Mouse (Mus musculus): ENCODE results near the gene Bub3. TPM values are rescaled to one million over a fixed set of nuclear protein-coding genes. Genes with fewer than 3 reads are reported as not detected.

The Bub3 gene
- polyA plus RNA-seq, 1 experiment from 2014 or later = 92.6 TPM

DNA sequence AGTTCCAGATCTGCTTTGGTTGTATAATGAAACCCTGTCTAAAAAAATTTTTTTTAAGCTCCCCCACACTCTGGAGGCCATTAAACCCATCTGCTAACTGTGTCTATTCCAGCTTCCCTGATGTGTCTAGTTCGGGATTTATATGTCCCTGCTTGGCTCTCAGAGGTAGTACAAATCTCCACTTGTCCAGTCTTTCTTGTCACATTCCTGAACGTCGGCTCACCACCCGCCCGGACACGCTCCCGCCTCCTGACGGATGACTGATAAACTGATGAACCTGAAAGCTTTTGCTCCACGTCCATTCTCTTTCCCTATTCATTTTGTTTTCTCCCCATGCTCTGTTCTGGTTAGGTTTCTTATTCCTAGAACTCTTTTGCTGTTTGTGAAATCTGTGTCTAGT is 22.2 kb downstream of the Bub3 start:
- no peak overlapping the region for H3K4me2 ChIP-seq (replicated peaks; ENCODE audit: low read depth, low read length)
- no peaks in the 10 kb centered on the region for H3K27me3 ChIP-seq (replicated peaks; ENCODE audit: insufficient read depth, low read length)
- no peaks in the 10 kb centered on the region for H3K4me1 ChIP-seq (ENCODE audit: insufficient read depth, low read depth, low read length)
- no peaks in the 10 kb centered on the region for H3K9me3 ChIP-seq (ENCODE audit: low read length)
- H3K9ac ChIP-seq (replicated peaks; ENCODE audit: low read depth) = no peak overlapping the region
- DNase-seq (ENCODE audit: low spot score) = no peak
- WGBS = 22% methylated on average over 9 of the region's 9 CpGs
- no peak for ATAC-seq
- no peaks in the 10 kb centered on the region for H3K36me3 ChIP-seq (ENCODE audit: insufficient read depth, low read length)
- no peak overlapping the region for H3K27ac ChIP-seq (ENCODE audit: low read length)
- TF ChIP-seq EP300 (IDR thresholded peaks at IDR 0.05) = no peak
- TF ChIP-seq CTCF (IDR thresholded peaks at IDR 0.05) = no peak
- H3K4me3 ChIP-seq (ENCODE audit: low read depth, low read length) = no peak overlapping the region

DNA sequence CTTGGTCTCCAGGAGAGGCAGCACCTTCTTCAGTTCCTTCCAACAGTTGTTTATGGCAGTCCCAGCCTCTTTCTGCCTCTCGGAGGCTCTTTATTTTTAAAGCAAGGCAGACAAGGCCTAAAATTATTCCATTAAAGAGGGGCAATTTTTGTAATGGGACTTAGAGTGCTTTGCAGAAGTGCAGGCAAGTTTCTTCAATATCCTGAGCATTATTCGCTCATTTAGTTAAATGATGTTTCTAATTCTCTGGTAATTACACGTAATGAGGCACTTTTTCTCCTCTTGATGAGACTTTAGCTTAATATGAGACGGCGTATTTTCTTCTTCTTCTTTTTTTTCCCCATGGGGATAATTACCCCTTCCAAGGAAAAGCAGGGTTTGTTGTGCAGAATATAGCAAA is 25.5 kb downstream of the Bub3 start:
- TF ChIP-seq CTCF (IDR thresholded peaks at IDR 0.05) = no peak
- TF ChIP-seq EP300 (IDR thresholded peaks at IDR 0.05) = no peak
- H3K9me3 ChIP-seq (ENCODE audit: low read length) = no peaks in the 10 kb centered on the region
- H3K27ac ChIP-seq (ENCODE audit: low read length) = no peak overlapping the region
- H3K4me1 ChIP-seq (ENCODE audit: insufficient read depth, low read depth, low read length) = no peaks in the 10 kb centered on the region
- H3K36me3 ChIP-seq (ENCODE audit: insufficient read depth, low read length) = no peaks in the 10 kb centered on the region
- 91% methylated on average over 5 of the region's 5 CpGs for WGBS
- H3K27me3 ChIP-seq (replicated peaks; ENCODE audit: insufficient read depth, low read length) = no peaks in the 10 kb centered on the region
- no peak for ATAC-seq
- no peak overlapping the region for H3K4me3 ChIP-seq (ENCODE audit: low read depth, low read length)
- no peak overlapping the region for H3K4me2 ChIP-seq (replicated peaks; ENCODE audit: low read depth, low read length)
- DNase-seq (ENCODE audit: low spot score) = no peak
- H3K9ac ChIP-seq (replicated peaks; ENCODE audit: low read depth) = no peak overlapping the region

DNA sequence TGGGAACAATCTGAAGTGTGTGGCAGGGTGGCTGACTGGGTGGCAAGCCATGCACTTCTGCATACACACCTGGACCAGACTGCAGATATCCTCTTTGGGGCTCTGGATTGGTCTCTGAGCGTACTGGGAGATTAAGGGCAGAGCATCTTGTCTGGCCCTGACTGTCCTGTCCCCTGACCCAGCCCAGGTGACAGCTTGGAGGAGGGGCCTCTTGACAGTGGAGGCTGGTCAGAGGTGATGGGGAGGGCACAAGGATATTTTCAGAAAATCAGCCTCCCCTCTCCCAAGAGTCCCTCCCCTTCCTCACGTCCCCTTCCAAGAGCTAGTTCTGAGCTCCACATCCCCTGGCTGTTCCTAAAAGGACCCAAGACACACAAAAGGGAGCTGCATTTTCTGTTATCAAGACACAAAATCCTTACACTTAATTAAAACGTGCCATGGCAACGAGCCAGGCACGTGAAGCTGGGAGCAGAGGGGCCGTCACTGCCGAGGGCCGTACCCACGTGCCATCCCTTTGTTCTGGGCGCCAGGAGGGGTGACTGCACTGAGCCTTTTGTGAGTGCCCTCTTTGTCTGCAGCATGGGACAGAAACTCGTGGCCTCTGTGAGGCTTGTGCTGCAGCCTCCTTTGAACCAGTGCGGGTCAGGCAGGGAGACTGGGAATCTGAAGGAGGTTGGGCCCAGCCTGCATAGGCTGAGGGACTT is 37.9 kb downstream of the Bub3 start:
- ATAC-seq (no peak), DNase-seq (ENCODE audit: low spot score) (no peak)
- Histone ChIP-seq H3K4me1 (ENCODE audit: insufficient read depth, low read depth, low read length) (no peaks in the 10 kb centered on the region), H3K4me2 (replicated peaks; ENCODE audit: low read depth, low read length) (no peak overlapping the region), H3K27ac (ENCODE audit: low read length) (no peak overlapping the region), H3K9me3 (ENCODE audit: low read length) (no peaks in the 10 kb centered on the region), H3K4me3 (ENCODE audit: low read depth, low read length) (no peak overlapping the region), H3K9ac (replicated peaks; ENCODE audit: low read depth) (no peak overlapping the region), H3K36me3 (ENCODE audit: insufficient read depth, low read length) (no peaks in the 10 kb centered on the region), H3K27me3 (replicated peaks; ENCODE audit: insufficient read depth, low read length) (no peaks in the 10 kb centered on the region)
- TF ChIP-seq CTCF (IDR thresholded peaks at IDR 0.05) (no peak), EP300 (IDR thresholded peaks at IDR 0.05) (no peak)
- 16% methylated on average over 12 of the region's 12 CpGs for WGBS

DNA sequence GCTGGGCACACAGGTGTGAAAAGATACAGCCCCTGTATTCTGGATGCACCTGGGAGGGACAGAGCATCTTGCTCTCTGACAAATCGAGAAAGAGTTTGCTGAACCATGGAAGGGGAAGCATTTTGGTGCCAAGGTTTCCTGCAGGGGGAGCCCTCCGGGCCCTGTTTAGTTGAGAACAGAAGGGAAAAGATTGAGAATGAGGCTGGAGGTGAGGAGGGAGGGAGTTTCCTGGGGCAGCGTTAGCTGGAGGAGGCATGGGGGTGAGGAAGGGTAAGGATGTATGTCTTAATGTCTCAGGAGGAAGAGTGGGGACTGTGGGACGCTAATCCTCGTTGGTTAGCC is 38.4 kb downstream of the Bub3 start:
- no peak for ATAC-seq
- Histone ChIP-seq H3K36me3 (ENCODE audit: insufficient read depth, low read length) (no peaks in the 10 kb centered on the region), H3K27ac (ENCODE audit: low read length) (no peak overlapping the region), H3K27me3 (replicated peaks; ENCODE audit: insufficient read depth, low read length) (no peaks in the 10 kb centered on the region), H3K4me2 (replicated peaks; ENCODE audit: low read depth, low read length) (no peak overlapping the region), H3K4me3 (ENCODE audit: low read depth, low read length) (no peak overlapping the region), H3K4me1 (ENCODE audit: insufficient read depth, low read depth, low read length) (no peaks in the 10 kb centered on the region), H3K9ac (replicated peaks; ENCODE audit: low read depth) (no peak overlapping the region), H3K9me3 (ENCODE audit: low read length) (no peaks in the 10 kb centered on the region)
- WGBS = 7% methylated on average over 5 of the region's 5 CpGs
- TF ChIP-seq CTCF (IDR thresholded peaks at IDR 0.05) = peak; percentile 54
- TF ChIP-seq EP300 (IDR thresholded peaks at IDR 0.05) = no peak
- DNase-seq (ENCODE audit: low spot score) = peak; percentile 11

DNA sequence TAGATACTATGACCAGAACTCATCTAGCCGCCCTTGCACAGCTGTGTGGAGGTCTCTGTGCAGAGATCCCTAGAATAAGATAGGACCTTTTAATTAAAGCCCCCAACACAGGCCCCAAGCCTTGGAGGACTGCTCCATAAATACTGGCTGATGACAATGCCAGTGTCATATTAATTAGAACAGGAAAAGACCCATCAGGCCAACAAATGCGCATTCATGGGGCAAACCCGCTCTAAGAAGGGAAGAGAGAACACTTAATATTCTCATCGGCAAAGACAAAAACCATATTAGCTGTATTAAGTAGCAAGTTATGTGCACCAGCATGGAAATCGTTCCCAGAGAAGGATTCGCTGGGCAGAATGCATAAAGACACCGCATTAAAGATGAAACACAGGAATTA is 42.1 kb downstream of the Bub3 start:
- Histone ChIP-seq H3K27me3 (replicated peaks; ENCODE audit: insufficient read depth, low read length) (no peaks in the 10 kb centered on the region), H3K4me1 (ENCODE audit: insufficient read depth, low read depth, low read length) (no peaks in the 10 kb centered on the region), H3K4me2 (replicated peaks; ENCODE audit: low read depth, low read length) (no peak overlapping the region), H3K9me3 (ENCODE audit: low read length) (no peaks in the 10 kb centered on the region), H3K27ac (ENCODE audit: low read length) (no peak overlapping the region), H3K4me3 (ENCODE audit: low read depth, low read length) (no peak overlapping the region), H3K9ac (replicated peaks; ENCODE audit: low read depth) (no peak overlapping the region), H3K36me3 (ENCODE audit: insufficient read depth, low read length) (no peaks in the 10 kb centered on the region)
- TF ChIP-seq CTCF (IDR thresholded peaks at IDR 0.05) = no peak
- no peak for TF ChIP-seq EP300 (IDR thresholded peaks at IDR 0.05)
- ATAC-seq = no peak
- DNase-seq (ENCODE audit: low spot score) = no peak
- WGBS = 79% methylated on average over 7 of the region's 7 CpGs

DNA sequence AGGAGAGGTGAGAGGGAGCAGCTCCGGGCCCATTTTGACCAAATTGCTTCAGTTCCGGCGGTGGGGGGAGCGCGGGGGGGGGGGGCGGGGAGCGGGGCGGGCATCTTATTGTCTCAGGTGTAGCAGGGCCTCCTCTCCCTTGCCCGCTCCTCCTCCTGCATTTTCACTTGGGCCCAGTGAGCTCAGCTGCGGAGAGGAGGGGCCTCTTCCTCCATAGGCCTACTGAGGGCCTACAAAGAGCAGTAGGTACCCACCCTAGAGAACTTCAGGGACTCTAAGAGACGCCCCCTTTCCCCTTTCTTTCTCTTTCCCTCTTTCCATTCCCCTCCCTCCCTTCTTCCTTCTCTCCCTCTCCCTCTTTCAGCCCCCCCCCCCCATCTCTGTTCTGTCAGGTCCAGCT is 43.2 kb downstream of the Bub3 start:
- Histone ChIP-seq H3K36me3 (ENCODE audit: insufficient read depth, low read length) (no peaks in the 10 kb centered on the region), H3K27me3 (replicated peaks; ENCODE audit: insufficient read depth, low read length) (no peaks in the 10 kb centered on the region), H3K9me3 (ENCODE audit: low read length) (no peaks in the 10 kb centered on the region), H3K27ac (ENCODE audit: low read length) (no peak overlapping the region), H3K9ac (replicated peaks; ENCODE audit: low read depth) (no peak overlapping the region), H3K4me3 (ENCODE audit: low read depth, low read length) (no peak overlapping the region), H3K4me2 (replicated peaks; ENCODE audit: low read depth, low read length) (no peak overlapping the region), H3K4me1 (ENCODE audit: insufficient read depth, low read depth, low read length) (no peaks in the 10 kb centered on the region)
- TF ChIP-seq EP300 (IDR thresholded peaks at IDR 0.05) (no peak), CTCF (IDR thresholded peaks at IDR 0.05) (no peak)
- DNase-seq (ENCODE audit: low spot score) (no peak), ATAC-seq (no peak)
- WGBS = 5% methylated on average over 4 of the region's 11 CpGs

DNA sequence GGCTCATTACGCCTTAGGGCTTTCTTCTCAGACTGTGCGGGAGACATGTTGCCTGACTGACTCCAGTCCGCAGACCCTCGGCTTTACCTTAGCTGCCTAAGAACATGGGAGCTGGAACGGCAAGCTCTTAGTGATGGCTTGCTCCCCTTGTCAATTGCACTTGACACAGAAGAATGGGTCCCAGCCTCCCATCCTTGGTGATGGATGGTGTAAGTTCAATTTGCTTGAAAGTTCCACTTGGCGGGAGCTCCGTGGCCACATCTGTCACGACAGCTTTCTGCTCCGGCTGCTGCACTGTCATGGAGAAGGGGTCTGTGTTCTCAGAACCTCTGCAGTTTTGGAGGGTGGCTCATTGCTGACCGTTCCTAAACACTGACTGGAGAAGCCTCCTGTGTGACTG is 44.9 kb downstream of the Bub3 start:
- Histone ChIP-seq H3K4me1 (ENCODE audit: insufficient read depth, low read depth, low read length) (no peaks in the 10 kb centered on the region), H3K4me3 (ENCODE audit: low read depth, low read length) (no peak overlapping the region), H3K36me3 (ENCODE audit: insufficient read depth, low read length) (no peaks in the 10 kb centered on the region), H3K27ac (ENCODE audit: low read length) (no peak overlapping the region), H3K9ac (replicated peaks; ENCODE audit: low read depth) (no peak overlapping the region), H3K27me3 (replicated peaks; ENCODE audit: insufficient read depth, low read length) (no peaks in the 10 kb centered on the region), H3K4me2 (replicated peaks; ENCODE audit: low read depth, low read length) (no peak overlapping the region), H3K9me3 (ENCODE audit: low read length) (no peaks in the 10 kb centered on the region)
- DNase-seq (ENCODE audit: low spot score) = no peak
- WGBS = 77% methylated on average over 10 of the region's 10 CpGs
- TF ChIP-seq CTCF (IDR thresholded peaks at IDR 0.05) = no peak
- ATAC-seq = no peak

Measured in lung, postnatal 0 days (tissue).